Mouse (Mus musculus) ES-Bruce4 (cell line): ENCODE measurements around the gene Olfr287. TPM values are rescaled to one million over a fixed set of nuclear protein-coding genes. Genes with fewer than 3 reads are reported as not detected.

Experiments used
- H3K27ac ChIP-seq: 2 replicates; pipeline ENCODE4 v1.5.1; 2012; ENCODE audit warnings: low read length, inconsistent platforms; ENCODE audit not compliant: insufficient read depth
- H3K27me3 ChIP-seq: 2 replicates; pipeline ENCODE4 v1.6.1; 2012; ENCODE audit warnings: mild to moderate bottlenecking, low read length, inconsistent platforms; ENCODE audit not compliant: control insufficient read depth, poor library complexity, insufficient read depth, severe bottlenecking
- H3K36me3 ChIP-seq: 2 replicates; pipeline ENCODE4 v1.6.1; 2012; ENCODE audit warnings: inconsistent platforms, mild to moderate bottlenecking, low read length, moderate library complexity; ENCODE audit not compliant: control insufficient read depth, poor library complexity, insufficient read depth, severe bottlenecking
- H3K4me1 ChIP-seq: one replicate; pipeline ENCODE4 v1.8.1; 2011; ENCODE audit warnings: low read length; ENCODE audit not compliant: control insufficient read depth, insufficient read depth
- H3K4me3 ChIP-seq: 2 replicates; pipeline ENCODE4 v1.5.1; 2011; ENCODE audit warnings: low read depth, mild to moderate bottlenecking, low read length
- H3K9ac ChIP-seq: 2 replicates; pipeline ENCODE4 v1.6.1; 2012; ENCODE audit warnings: low read depth, mild to moderate bottlenecking, inconsistent platforms; ENCODE audit not compliant: poor library complexity, severe bottlenecking
- H3K9me3 ChIP-seq: replicated peaks from 2 replicates; pipeline ENCODE4 v1.6.1; 2012; ENCODE audit warnings: mild to moderate bottlenecking, low read length, inconsistent platforms; ENCODE audit not compliant: control insufficient read depth, poor library complexity, insufficient read depth, severe bottlenecking
- CTCF ChIP-seq: IDR thresholded peaks from one replicate; pipeline ENCODE4 v1.8.1; 2011; ENCODE audit warnings: low read depth, low read length
- EP300 ChIP-seq: IDR thresholded peaks from 2 replicates; pipeline ENCODE4 v1.6.1; 2011; ENCODE audit warnings: low read depth, low read length; ENCODE audit not compliant: insufficient read depth
- POLR2A ChIP-seq: IDR thresholded peaks from one replicate; pipeline ENCODE4 v1.8.1; 2011; ENCODE audit warnings: low read length; ENCODE audit not compliant: insufficient read depth
- polyA plus RNA-seq: library from polyadenylated mRNA; stranded (reverse); fragments of >200 nt; gene quantifications from 2 replicates; pipeline ENCODE4 v1.2.4, GENCODE M21; 2011; ENCODE audit warnings: low read depth; ENCODE audit not compliant: missing spikeins, insufficient read depth, insufficient read length

Olfr287 gene
- polyA plus RNA-seq, 1 experiment, result not detected

GRCm38 (mm10) chr15:98195442-98195841 is 25.4 kb downstream of the Olfr287 start, which contains the start of gene Olfr288:
Gene Olfr288, minus strand, starts transcription at chr15:98195542.
- H3K4me1 ChIP-seq, result no peaks in the 10 kb centered on the region
- TF ChIP-seq POLR2A (no peak), EP300 (no peak), CTCF (no peak)
- H3K27ac ChIP-seq, result no peak within 1 kb of the TSS
- H3K4me3 ChIP-seq, result no peak within 1 kb of the TSS
- no peaks in the 10 kb centered on the region for H3K36me3 ChIP-seq
- H3K9me3 ChIP-seq, result no peaks in the 10 kb centered on the region
- H3K27me3 ChIP-seq, result peaks cover 1% of the 10 kb centered on the region
- no peak within 1 kb of the TSS for H3K9ac ChIP-seq

- no peak overlapping the region for H3K4me3 ChIP-seq
- no peak overlapping the region for H3K9ac ChIP-seq
- TF ChIP-seq CTCF (no peak), POLR2A (no peak), EP300 (no peak)
- H3K4me1 ChIP-seq, result peaks cover 2% of the 10 kb centered on the region
- H3K27ac ChIP-seq, result no peak overlapping the region
- no peaks in the 10 kb centered on the region for H3K36me3 ChIP-seq
- H3K9me3 ChIP-seq, result no peaks in the 10 kb centered on the region
- no peaks in the 10 kb centered on the region for H3K27me3 ChIP-seq
Observed at GRCm38 (mm10) chr15:98184456-98184855, 36.4 kb downstream of the Olfr287 start.

DNA sequence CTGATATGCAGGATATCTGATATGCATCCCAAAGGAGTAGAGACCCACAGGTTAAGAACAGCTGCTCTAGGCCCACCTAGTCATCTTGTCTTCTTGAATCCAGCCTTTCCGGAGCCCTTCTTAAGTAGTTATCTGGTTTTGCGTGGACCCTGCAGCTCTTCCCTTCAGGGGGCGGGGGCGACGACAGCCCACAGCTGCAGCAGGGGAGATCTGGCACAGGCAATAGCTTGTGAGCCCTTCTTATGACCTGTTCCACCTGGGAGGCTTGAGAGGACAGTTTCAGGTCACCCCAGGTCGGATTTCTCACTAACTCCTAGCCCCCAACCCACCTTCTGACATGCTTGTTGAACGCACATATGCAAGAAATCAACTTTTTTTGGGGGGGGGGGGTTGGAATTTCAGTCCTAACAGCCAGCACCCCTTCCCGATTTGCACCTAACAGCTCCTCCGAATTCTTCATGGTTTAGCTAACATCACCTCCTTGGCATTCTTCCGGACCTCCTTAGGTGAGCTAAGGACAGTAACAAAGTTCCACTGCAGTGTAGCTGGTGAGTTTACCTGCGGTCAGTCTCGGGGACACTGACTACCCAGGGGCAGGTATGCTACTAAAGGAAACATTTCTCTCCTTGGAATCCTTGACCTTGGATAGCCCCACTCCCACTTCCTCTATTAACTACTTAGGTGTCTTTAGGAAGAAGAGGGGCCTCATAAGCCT is 38.8 kb downstream of the Olfr287 start:
- H3K4me1 ChIP-seq, result peaks cover 2% of the 10 kb centered on the region
- H3K27me3 ChIP-seq, result no peaks in the 10 kb centered on the region
- no peaks in the 10 kb centered on the region for H3K36me3 ChIP-seq
- no peaks in the 10 kb centered on the region for H3K9me3 ChIP-seq
- no peak for TF ChIP-seq CTCF
- TF ChIP-seq EP300, result no peak
- no peak for TF ChIP-seq POLR2A
- no peak overlapping the region for H3K27ac ChIP-seq
- no peak overlapping the region for H3K9ac ChIP-seq
- H3K4me3 ChIP-seq, result no peak overlapping the region

DNA sequence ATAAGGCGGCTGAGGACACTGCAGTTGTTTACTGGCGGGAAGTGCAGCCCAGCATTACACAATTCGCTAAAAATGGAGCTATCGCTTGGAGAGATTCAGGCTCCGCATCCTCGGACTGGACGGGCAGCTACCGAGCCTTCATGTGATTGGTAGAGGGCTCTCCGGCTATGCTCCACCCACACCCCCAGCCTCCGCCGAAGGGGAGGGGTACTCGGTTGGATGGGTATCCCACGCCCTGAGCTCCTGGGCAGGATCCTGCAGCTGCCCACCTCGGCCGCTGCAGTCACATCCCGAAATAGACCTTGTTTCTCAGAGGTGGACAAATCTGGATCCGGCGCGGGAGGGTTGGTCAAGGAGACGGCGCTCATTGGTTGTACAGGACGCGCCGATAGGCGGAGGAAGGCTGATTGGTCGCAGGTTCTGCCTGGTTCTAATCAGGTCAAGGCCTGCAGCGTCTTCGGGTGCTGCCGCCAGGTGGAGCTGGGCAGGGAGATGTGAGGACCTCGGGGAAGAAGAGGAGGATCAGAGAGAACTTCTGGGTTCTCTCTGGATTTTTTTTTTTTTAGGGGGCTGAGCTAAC is 39.6 kb downstream of the Olfr287 start:
- Histone ChIP-seq H3K4me1 (peaks cover 2% of the 10 kb centered on the region), H3K27me3 (no peaks in the 10 kb centered on the region), H3K4me3 (peak overlapping the region; percentile 78), H3K27ac (peak overlapping the region; percentile 48; the same call in 1 of the 2 replicates), H3K9ac (peak overlapping the region; percentile 38), H3K9me3 (no peaks in the 10 kb centered on the region), H3K36me3 (no peaks in the 10 kb centered on the region)
- peak; percentile 88 for TF ChIP-seq CTCF
- TF ChIP-seq POLR2A, result no peak
- 0 out of 2 replicates have a peak, but pooled peaks have one; percentile 23 for TF ChIP-seq EP300

GRCm38 (mm10) chr15:98180567-98181131 is 40.2 kb downstream of the Olfr287 start:
- TF ChIP-seq CTCF (no peak), EP300 (no peak), POLR2A (no peak)
- no peaks in the 10 kb centered on the region for H3K9me3 ChIP-seq
- no peaks in the 10 kb centered on the region for H3K27me3 ChIP-seq
- H3K27ac ChIP-seq, result peak overlapping the region; percentile 48; the same call in 1 of the 2 replicates
- peak overlapping the region; percentile 78 for H3K4me3 ChIP-seq
- H3K9ac ChIP-seq, result peak overlapping the region; percentile 38
- peaks cover 2% of the 10 kb centered on the region for H3K4me1 ChIP-seq
- H3K36me3 ChIP-seq, result no peaks in the 10 kb centered on the region
